Mouse (Mus musculus): ENCODE results near the gene Rpl29.
A peak's percentile ranks its signal among the peaks of the same experiment; 100 is the strongest.

Rpl29 gene

DNA sequence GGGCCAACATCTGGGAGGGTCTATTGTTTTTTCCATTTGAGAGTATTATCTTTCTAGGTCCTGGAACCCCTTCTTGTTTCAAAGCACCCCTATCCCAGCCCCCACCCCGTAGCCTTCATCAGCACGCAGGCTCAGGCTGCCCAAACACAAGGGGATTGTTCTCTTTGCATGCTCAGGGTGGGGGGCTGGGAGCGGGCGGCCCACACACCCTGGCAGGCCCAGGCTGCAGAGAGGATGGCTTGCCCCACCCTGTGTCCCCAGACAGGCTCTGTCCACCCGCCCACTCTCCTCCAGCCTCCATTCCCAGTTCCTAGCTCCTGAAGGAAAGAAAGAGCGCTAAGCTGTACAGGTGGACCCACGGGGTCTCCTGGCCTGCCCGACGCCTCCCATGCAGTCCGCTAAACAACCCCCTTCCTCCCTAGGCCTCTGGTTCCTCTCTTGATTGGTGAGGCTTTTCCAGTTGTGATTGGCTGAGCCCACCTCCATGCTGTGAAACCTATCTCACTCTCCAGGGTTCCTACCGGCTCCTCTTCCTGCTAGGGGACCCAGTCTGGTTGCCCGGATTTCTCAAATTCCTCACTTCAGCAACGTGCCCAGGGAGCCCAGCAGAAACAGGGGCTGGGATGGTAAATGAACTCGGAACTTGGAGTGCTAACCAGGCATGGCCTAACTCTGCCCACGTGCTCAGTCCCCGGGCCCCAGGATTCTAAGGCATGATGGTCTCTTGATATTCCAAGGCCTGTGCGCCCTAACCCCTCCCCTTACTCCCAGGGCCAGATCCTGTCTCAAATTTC is 25.8 kb downstream of the Rpl29 start:
- DNase-seq (ENCODE audit: low spot score): no peak

DNA sequence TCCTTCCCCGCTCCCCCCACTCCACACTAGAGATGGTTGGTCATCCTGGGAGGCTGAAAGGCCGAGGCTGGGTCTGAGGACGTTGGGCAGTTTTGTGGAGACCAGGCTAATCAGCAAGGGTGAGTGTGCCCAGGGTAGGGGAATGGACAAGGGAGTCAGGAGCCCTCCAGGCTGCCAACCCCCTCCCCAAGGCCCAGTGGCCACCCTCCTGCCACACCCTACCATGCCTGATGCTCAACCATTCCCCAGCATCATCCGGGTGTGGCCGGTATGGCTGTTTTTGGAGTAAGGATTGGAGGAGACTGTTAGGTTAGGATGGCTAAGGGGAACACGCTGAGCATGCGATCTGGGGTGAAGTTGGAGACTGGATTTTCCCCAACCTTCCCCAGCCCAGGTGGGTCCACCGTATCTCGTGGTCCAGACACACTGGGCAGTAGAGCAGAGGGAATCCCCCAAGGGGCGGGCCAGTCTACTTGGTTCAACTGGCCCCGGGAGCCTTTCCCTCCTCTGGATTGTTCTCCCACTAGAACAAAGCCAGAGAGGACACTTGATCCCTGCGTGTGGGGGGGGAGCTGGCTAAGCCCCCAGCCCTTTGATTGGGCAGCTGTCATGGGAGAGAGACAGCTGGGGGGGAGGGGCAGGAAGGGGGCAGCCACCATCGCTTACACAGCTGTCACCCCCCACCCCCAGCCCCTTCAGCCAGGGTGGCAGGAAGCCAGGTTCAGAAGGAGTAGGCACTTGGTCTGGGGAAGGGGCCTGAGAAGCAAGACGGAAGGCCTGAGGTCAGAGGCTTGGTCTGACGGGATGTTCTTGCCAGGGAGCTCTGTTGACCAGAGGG is 27.3 kb downstream of the Rpl29 start:
- no peak for DNase-seq (ENCODE audit: low spot score)

DNA sequence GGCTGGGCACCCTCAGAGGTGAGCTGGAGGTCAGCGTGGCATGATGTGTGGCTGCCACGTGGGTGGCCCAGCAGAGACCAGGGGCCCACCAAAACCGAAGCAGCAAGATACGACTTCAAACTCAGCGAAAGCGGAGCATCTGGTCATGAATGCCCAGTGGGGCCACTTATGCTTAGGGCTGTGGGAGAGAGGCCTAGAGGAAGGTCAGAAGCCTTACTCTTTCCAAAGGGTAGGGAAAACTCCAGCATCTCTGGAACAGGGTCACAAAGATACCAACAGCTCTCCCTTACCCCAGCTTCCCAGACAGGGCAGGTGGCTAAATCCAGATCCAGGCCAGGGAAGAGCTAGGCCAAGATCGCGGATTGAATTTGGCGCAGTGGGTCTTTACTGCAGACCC is 27.9 kb downstream of the Rpl29 start:
- no peak for DNase-seq (ENCODE audit: low spot score)

DNA sequence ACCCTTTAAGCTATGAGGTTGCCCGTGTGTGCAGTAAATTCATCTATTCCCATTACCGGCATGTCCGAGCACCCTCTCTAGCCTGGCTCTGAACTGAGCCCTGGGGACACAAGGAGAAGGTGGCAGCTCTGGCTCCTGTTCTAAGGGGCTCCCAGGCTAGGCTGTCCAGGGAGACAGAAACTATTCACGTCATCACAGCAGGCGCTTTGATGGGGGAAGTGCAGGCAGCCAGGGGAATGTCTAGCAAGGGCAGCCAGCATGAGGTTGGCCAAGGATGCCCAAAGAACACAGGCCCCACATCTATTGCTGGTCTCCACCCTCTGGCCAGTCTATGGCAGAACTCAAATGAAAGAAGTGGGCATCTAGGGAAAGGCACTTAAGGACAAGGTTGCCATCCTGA is 28.7 kb downstream of the Rpl29 start:
- no peak for DNase-seq (ENCODE audit: low spot score)

- no peak for DNase-seq (ENCODE audit: low spot score)
Measured at GRCm38 (mm10) chr9:106459946-106460345, 30.7 kb downstream of the Rpl29 start.

DNA sequence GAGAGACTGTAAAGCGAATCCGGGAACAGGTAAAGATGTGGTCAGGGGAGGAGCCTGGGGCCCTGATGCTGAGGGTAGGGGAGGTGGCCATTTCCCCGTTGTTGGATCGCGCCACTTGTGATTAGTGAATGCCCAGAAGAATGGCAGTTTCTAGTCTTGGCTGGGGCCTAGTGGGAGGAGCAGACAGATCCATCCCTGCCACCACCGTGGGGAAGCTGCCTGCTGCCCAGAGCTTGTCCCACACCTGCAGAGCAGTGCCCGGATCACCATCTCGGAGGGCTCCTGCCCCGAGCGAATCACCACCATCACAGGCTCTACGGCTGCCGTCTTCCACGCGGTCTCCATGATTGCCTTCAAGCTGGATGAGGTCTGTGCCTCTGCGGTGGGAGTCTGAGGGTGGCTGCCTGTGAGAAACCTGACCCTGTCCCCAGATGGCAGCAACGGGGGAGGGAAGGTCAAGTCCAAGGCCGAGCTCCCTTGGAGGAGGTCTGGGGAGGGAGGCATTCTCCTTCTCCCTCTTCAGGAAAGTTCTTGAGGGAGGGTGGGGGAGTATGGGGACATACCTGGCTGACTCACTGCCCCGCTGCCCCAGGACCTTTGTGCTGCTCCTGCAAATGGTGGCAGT is 31.3 kb downstream of the Rpl29 start:
- no peak for DNase-seq (ENCODE audit: low spot score)

DNA sequence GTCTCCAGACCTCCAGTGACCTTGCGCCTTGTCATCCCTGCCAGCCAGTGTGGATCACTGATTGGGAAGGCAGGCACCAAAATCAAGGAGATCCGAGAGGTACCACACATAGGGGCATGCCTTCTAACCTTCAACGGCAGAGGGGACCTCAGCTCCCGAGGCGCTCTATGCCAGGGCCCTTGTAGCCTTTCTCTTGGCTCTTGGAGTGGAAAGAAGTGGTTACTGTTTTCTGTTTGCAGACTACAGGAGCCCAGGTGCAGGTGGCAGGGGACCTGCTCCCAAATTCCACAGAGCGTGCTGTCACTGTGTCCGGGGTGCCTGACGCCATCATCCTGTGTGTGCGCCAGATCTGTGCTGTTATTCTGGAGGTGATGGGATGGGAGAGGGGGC is 31.8 kb downstream of the Rpl29 start:
- DNase-seq (ENCODE audit: low spot score): no peak

DNA sequence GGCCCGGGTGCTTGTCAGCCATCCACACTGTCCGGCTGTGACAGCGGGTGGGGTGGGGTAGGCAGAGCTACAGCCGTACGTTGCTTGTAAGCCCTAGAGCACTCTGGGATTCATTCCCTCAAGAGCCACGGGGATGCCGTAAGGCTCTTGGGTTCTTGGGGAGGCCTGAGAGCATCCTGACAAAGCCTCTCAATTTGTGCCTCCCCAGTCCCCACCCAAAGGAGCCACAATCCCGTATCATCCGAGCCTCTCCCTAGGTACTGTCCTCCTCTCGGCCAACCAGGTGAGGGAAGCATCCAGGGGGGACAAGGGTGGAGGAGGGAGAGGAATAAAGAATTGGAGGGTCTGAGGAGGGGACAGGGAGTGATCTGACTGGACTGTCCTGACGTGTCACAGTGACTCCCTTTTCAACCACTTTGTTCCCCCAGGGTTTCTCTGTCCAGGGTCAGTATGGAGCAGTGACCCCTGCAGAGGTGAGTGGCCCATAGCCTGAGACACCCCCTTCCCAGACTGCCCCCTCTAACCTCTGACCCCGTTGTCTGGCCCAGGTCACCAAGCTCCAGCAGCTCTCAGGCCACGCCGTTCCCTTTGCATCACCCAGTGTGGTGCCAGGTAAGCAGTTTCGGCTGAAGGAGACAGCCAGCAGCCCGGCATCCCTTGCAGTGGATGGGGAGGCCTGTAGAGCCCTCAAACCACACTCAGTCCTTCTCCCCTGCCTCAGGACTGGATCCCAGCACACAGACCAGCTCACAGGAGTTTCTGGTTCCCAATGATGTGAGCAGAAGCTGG is 32.6 kb downstream of the Rpl29 start:
- no peak for DNase-seq (ENCODE audit: low spot score)

GRCm38 (mm10) chr9:106462430-106462800 is 33.2 kb downstream of the Rpl29 start:
- no peak for DNase-seq (ENCODE audit: low spot score)

- DNase-seq (ENCODE audit: low spot score): no peak
Measured at GRCm38 (mm10) chr9:106463122-106464063, 34.1 kb downstream of the Rpl29 start.

DNA sequence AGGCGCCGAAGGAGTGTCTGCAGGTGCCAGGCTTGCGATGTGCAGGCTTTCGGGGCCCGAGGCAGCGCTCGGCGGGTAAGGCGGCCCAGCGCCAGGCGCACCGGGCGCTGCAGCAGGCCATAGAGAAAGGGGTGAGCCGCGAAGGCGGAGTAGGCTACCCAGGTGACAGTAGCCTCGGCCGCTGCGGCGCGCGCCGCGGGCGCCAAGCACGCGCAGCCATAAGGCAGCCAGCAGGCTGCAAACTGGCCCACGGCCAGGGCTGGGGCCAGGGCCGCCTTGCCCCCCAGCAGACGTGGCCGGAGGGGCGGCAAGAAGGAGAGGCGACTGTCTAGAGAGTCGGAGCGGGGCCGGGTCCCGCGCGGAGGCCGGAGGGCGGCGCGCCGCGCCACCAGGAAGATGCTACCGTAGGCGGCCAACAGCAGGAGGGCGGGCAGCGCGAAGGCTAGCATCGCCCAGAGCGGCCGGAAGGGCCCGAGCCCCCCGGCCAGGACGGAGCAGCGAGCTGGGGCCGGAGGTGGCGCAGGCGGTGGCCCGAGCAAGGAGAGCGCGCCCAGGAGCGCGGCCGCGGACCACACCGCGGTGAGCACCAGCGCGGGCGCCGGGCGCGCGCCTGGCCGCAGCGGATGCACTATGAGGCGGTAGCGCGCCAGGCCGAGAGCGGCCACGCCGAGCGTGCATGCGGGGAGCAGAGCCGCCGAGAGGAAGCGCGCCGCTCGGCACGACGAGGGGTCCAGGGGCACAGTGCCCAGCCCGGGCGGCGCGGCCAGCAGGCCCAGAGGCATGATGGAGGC is 35.7 kb downstream of the Rpl29 start:
- DNase-seq (ENCODE audit: low spot score): no peak

DNA sequence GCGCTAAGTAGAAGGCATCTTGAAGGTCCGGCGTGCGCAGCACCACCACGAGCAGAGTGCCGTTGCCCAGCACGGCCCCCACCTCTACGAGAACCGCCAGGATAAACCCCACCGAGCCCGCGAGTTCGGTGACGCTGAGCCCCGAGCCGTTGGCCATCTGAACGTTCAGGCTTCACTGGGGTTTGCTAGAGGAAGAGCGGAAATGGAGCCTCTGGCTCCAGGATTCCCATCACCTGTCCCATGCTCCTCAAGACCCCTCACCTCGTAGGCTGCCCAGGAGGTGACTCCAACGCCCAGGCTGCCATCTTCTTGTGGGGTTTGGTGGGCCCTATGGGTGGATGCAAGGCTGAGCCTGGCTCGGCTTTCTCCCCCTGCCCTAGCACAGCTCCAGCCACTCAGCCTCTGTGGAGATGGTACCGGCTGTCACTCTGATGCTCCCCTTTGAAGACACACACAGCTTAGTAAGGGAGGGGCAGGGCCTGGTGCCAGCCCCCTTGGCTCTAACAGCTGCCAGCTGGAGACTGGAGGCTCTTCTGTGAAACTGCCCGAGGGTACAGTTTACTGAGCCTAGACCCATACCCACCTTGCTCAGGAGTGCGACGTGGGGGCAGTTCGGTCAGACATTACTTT is 36.4 kb downstream of the Rpl29 start, which contains the start of gene Gpr62:
Gene Gpr62, minus strand, starts transcription at position 368 of the 630 bp plus-strand sequence.
- no peak for DNase-seq (ENCODE audit: low spot score)

DNA sequence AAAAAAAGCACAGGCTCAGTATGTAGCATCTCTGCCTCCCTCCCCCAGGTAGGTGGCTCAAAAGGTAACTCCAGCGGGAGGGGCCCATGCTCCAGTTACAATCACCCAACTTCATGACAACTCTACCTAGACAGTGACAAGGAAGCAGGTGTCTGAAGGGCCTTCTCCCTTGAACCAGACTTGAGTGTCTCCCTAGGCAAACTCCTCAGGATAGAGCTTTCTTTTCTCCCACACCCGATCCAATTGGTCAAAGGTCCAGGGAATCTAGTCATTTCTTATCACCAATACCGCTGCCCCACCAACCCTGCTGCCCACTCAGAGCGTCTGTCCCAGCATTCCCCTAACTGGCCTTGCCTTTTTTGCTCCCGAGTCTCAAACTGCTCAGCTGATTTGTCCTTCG is 37.5 kb downstream of the Rpl29 start:
- DNase-seq (ENCODE audit: low spot score): no peak

DNA sequence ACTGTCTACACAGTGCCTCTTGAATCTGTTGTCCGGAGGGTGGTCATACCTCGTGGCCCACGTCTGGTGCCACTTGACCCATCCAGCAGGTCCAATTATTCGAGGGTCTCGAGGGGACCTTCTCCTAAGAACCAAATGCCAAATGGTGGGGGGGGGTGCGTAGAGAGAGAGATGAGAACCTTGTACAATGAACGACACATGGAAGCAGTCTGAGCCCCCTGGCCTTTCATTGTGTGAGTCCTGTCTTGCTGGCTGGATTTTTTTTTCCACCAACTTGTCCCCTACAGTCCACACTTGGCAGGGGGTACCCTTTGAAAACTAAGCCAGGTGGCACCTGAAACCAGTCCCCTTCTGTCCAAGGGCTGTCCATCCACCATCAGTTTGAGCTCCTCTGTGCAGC is 38.5 kb downstream of the Rpl29 start:
- no peak for DNase-seq (ENCODE audit: low spot score)

- DNase-seq (ENCODE audit: low spot score): no peak
Measured at GRCm38 (mm10) chr9:106469317-106469716, 40.1 kb downstream of the Rpl29 start.

- DNase-seq (ENCODE audit: low spot score): no peak
Measured at GRCm38 (mm10) chr9:106469776-106470175, 40.5 kb downstream of the Rpl29 start.

DNA sequence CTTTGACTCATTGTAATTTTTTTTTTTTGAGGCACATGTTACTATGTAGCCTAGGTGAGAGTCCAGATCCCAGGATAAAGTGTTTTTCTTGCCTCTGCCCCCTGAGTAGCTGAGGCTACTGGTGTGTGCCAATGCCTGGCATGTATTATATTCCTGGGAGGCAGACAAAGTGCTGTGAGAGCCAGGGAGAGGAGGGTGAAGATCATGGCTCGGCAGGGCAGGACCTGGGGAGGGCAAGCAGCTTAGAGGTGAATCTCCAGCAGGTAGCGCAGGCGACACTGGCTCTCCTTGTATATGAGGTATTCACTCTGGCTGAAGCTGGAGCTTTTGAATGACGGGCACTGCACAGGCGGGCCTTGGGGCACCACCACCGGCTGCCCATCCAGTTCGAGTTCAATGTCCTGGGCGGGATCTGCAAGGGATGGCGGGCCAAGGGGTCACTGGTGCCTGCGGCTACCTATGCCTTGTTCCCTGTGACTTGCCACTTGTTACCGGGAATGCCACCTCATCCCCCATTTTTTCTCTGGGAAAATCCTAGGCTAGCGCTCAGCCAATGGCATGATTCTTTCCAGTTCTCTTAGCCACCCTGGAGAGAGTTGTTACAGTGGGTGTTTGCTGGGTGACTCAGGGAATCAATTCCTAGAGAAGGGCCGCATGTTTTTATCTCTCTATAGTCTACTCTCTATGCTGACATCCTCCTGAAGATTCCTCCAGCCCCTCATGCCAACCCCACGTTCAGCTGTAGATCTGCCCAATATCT is 41.9 kb downstream of the Rpl29 start:
- DNase-seq (ENCODE audit: low spot score): no peak

- DNase-seq (ENCODE audit: low spot score): peak; percentile 57
Measured at GRCm38 (mm10) chr9:106471892-106472291, 42.6 kb downstream of the Rpl29 start.

DNA sequence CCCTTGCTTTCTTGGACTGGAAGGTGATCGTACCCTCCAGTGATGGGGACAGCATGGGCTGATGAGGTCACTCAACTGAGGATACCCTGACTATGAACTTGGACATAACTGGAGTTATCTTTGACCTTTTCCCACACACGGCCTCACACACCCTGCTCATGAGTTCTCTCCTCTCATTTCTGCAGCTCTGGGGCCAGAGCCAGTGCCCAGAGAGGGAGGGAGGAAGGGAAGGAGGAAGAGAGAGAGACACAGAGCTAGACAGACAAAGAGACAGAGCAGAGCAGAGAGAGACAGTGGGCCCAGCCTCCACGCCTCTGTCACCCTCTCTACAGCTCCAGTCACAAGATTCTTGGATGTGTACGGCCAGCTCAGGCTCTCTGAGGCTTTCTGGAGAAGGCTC is 43.1 kb downstream of the Rpl29 start:
- no peak for DNase-seq (ENCODE audit: low spot score)
